Mouse (Mus musculus): ENCODE measurements around the gene Rpgrip1l.

DNA sequence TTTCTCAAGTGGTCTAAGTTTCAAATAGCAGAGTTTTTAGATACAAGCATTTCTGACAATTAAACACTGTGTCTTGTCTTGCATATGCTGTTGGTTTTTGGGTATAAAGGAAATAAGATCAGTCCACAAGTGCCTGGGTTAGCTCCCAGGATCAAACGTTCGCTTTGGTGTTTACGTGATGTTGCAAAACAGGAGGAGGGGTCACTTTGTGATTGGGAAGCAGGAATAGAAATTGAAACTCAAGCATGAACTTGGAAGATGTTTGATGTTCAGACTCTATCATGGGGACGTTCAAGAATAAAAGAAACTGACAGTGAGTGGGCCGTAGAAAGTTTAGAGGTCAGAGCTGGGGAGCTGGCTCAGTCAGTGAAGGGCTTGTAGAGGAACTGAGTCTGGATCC lies 29.7 kb upstream of the Rpgrip1l start:
- TF ChIP-seq CTCF (IDR thresholded peaks at IDR 0.05; ENCODE audit: low read depth) (no peak), EP300 (IDR thresholded peaks at IDR 0.05; ENCODE audit: low read depth) (no peak)
